Mouse (Mus musculus) heart, adult 8-10 months (tissue): ENCODE measurements at regions not wholly inside any gene's neighbourhood (a gene's known extent, or its start where the extent isn't known, plus 50 kb on each side); places are given as distances from the start of the nearest gene placed in this dataset.

Experiments
- DNase-seq: peaks from one replicate; pipeline ENCODE4 v3.0.0; 2022; ENCODE audit warnings: low spot score

- no peak for DNase-seq
These were observed 285.0 kb upstream of the Gnpda2 start for GRCm38 (mm10) chr5:69877100-69877499.

DNA sequence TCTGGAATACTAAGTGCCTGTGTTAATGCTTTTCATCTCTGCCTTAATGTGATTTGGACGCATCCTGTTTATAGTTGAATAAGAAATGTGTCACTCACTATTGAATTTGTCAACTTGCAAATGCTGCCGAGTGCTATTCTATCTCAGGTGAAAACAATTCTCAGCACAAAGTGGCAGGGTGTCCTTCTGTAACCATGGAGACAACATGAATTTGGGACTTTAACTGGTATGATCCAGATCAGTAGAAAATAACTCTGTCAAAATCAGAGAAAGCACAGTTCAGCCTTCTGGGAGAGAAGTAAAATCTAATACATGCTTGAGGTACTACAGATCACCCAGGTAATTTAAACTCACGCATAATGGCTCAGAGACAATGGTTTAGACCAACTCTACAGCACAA, 270.9 kb upstream of the Gnpda2 start:
- DNase-seq = no peak

DNA sequence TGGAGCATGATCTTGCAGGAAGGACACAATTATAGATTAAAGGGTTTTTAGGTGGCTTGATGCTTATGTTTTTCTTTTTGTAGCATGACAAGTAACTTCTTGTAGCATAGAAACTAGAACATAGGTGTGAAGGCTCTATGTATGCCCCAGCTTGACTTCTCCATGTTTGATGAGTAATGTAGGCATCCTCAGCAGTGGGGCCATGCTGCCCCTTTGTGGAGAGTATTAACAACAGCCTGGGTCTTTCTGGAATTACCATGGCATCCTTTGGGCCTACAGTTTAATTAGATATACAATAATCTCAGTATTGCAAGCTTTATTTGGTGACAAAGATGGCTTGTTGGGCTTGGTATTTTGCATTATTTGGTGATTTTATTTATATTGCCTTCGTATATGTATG, 252.7 kb upstream of the Gnpda2 start:
- DNase-seq = no peak

DNA sequence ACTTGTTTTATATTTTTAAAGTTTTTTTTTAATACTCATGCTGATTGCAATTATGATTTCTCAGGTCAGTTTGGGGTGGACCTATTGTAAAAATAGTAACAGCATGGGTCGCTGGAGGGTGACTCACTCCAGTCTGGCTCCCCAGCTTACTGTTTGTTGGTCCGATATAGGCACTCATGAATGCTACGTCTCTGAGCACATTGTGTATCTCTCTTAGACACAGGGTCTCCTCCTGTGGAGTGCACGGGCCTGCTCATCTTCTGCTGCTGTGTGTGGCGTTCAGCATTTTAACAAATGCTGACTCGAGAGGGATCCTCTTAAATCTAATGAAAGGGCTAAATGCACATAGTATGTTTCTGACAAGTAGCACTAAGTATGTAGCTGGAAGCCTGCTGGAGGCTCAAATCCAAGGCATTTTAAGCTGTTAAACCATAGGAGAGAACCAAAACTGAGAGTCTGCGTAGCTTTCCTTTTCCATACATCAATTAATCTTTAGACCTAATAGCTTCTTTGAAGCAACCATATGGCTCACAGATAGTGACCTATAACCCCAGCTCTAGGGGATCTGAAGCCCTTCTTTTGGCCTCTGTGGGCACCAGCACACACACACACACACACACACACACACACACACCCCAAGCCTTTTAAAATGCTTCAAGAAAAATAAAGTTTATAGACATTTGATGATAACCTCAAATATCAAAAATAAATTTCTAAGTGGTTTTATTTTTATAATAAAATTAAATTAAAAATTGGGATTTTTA, 246.0 kb upstream of the Gnpda2 start:
- DNase-seq = no peak

- no peak for DNase-seq
These were observed 244.2 kb upstream of the Gnpda2 start for GRCm38 (mm10) chr5:69836356-69836755.

DNA sequence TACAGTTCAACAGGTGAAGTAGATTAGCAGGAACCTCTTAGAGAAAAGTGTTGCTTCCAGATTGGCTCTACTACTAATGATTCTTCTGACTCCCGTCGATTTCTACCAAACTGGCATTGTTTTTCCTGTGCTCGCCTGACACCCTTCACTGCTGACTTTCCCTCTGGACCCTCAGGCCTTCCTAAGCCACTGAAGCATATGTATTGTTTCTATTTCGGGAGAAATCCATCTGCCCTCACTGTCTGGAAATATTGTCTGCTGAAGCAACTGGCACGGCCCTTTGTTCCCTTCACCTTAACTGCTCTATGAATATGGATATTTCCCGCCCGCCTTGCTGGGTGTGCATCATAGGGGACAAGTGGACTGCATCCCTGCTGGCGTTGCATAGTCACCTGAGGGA, 243.0 kb upstream of the Gnpda2 start:
- DNase-seq = no peak

DNA sequence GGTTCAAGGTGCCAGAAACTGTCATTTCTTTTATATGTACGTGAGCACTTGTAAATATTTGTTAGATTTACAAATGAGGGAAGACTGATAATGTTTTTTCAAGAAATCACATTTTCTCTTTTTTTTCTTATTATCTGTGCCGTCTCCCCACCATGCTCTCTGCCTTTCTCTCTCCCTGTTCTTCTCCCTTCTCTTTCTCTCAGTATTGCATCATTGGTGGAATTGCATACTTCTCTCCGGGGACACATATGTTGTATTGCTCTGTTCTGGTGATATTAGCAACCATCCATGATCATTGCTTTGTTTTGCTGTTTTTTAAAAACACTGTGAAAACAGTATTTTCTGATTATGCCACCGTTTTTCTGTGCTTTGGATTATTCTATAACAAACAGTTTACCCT, 225.6 kb upstream of the Gnpda2 start:
- no peak for DNase-seq

GRCm38 (mm10) chr5:69817035-69817434, 224.9 kb upstream of the Gnpda2 start:
- no peak for DNase-seq

GRCm38 (mm10) chr5:69815356-69815755, 223.2 kb upstream of the Gnpda2 start:
- no peak for DNase-seq

DNA sequence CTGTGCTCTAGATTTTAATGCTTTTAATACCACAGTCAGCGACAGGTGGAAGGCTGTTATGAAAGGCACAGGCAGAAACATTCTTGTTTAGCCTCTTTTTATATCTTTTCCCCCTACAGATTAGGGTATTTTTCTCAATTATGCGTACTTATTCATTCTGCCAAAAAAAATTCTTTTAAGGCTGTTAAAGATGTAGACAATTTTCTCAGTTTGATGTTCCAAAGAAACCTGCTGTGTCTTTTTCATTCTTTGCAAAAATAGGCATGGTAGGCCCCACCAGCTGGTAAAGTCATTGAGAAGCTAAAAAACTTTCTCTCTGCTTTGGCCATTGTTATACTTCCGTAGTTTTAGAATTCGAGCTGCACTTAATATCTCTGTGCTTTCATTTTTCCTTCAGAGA, 210.5 kb upstream of the Gnpda2 start:
- peak; percentile 3 for DNase-seq

- DNase-seq = no peak
These were observed 210.0 kb upstream of the Gnpda2 start for GRCm38 (mm10) chr5:69802101-69802500.

GRCm38 (mm10) chr5:69795316-69795715, 203.2 kb upstream of the Gnpda2 start:
- no peak for DNase-seq

DNA sequence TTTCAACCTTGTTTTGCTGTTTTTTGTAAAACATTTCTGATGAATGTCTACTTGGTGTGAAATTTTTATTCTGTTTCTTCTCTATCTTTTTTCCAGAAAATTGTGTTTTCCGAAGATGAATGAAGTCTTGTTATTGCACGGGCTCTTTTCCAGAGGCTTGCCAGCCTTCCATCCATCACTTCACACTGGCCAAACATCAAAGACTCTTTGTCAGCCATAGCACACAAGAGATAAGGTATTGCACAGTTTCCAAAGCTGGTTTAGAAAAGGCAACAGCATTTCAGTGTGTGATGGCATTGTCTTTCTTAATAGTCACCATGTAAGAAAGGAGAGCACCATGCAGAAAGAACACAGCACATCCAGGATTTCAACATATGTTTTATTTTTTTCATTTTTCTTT, 202.5 kb upstream of the Gnpda2 start:
- no peak for DNase-seq

- no peak for DNase-seq
These were observed 164.8 kb upstream of the Gnpda2 start for GRCm38 (mm10) chr5:69756769-69757485.

- DNase-seq = no peak
These were observed 164.2 kb upstream of the Gnpda2 start for GRCm38 (mm10) chr5:69756360-69756759.

- DNase-seq = no peak
These were observed 148.4 kb upstream of the Gnpda2 start for GRCm38 (mm10) chr5:69740511-69740910.

- DNase-seq = no peak
These were observed 129.3 kb upstream of the Gnpda2 start for GRCm38 (mm10) chr5:69721351-69722006.

DNA sequence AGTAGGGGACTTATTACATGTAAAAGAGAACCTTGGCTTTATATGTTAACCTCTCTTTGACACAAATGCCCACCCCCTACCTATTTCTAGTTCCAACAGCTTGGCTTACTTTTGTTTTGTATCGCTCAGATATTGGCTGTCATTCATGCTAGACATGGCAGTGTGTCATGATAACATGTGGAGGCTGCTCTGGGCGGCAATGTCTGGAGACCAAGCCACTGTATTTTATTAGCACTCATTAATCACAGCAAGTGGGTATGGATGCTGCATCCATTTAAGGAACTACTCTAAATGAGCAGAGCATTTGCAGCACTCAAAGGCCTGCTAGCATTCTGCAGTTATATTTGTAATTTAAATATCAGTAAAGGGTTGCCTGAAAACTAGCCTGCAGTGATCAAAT, 123.9 kb upstream of the Gnpda2 start:
- no peak for DNase-seq

DNA sequence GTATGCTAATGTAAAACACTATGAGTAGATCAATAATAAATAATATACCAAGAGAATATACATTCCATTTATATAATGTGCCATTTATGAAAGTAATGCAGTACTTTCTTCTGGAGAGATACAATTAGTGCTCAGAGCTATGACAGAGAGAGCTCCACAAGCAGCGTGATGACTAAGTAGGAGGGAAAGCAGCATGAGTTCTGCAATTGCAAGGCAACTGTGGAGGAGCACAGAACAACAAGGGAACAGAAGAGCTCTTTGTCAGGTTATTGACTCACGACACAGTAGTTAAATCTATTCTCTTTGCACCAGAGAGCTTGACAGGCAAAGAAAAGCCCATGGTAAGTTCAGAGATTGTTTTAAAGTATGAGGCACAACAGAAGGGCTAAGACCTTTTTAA, 115.0 kb upstream of the Gnpda2 start:
- no peak for DNase-seq

GRCm38 (mm10) chr5:69705168-69705532, 113.0 kb upstream of the Gnpda2 start:
- DNase-seq = no peak

GRCm38 (mm10) chr5:69704261-69705167, 112.4 kb upstream of the Gnpda2 start:
- no peak for DNase-seq

- DNase-seq = no peak
These were observed 86.6 kb upstream of the Gnpda2 start for GRCm38 (mm10) chr5:69678770-69679169.
